Mouse (Mus musculus) left cerebral cortex, adult 2 months (tissue): ENCODE measurements at regions not wholly inside any gene's neighbourhood (a gene's known extent, or its start where the extent isn't known, plus 50 kb on each side); places are given as distances from the start of the nearest gene placed in this dataset.

ENCODE experiments used
- DNase-seq, 2 experiments: peaks; one replicate each; pipeline ENCODE4 v3.0.0; 2021 to 2022; ENCODE audit warnings: low spot score in 2 of 2, mixed read lengths in 1 of 2; ENCODE audit errors: extremely low spot score in 1 of 2
- H3K27ac ChIP-seq: fragments of 200-600 bp; 2 replicates; pipeline ENCODE4 v1.8.1; 2022
- H3K4me3 ChIP-seq: fragments of 200-600 bp; 2 replicates; pipeline ENCODE4 v1.8.1; 2022
- CTCF ChIP-seq: fragments of 200-600 bp; IDR thresholded peaks from 2 replicates; pipeline ENCODE4 v1.8.1; 2022; ENCODE audit warnings: antibody characterized with exemption, mild to moderate bottlenecking, moderate library complexity
- intact Hi-C: fragments of 180-260 bp; cut with DNase I; formaldehyde crosslinking; loops from one replicate; pipeline ENCODE4 v1.15.1; 2025

GRCm38 (mm10) chr16:67735398-67735797 is 114.7 kb upstream of the Cadm2 start:
- intact Hi-C loops: no loop called here
- Histone ChIP-seq H3K4me3 (no peak overlapping the region), H3K27ac (no peak overlapping the region)
- no peak for DNase-seq
- TF ChIP-seq CTCF: no peak

- Histone ChIP-seq H3K4me3 (no peak overlapping the region), H3K27ac (no peak overlapping the region)
- intact Hi-C loops: no loop called here
- no peak for DNase-seq
- no peak for TF ChIP-seq CTCF
These were observed 77.9 kb upstream of the Cadm2 start for GRCm38 (mm10) chr16:67698619-67699018.
